Mouse (Mus musculus) liver, embryonic 15.5 days (tissue): ENCODE data around the gene Ralgps1. TPM values are rescaled to one million over a fixed set of nuclear protein-coding genes. Genes with fewer than 3 reads are reported as not detected.

Experiments
- ATAC-seq: fragments of 200-750 bp; cut with Nextera tagmentation; 2 replicates; pipeline ENCODE4 v1.8.0; 2017; ENCODE audit warnings: moderate number of reproducible peaks, mild to moderate bottlenecking, moderate library complexity; ENCODE audit not compliant: insufficient read depth
- H3K27ac ChIP-seq: fragments of 300-500 bp; sonication (generic); replicated peaks from 2 replicates; pipeline ENCODE4 v1.5.1; 2015; ENCODE audit warnings: mild to moderate bottlenecking, inconsistent platforms
- H3K27me3 ChIP-seq: fragments of 300-500 bp; sonication (generic); 2 replicates; pipeline ENCODE4 v1.6.1; 2015; ENCODE audit warnings: mild to moderate bottlenecking, inconsistent platforms
- H3K36me3 ChIP-seq: fragments of 300-500 bp; sonication (generic); replicated peaks from 2 replicates; pipeline ENCODE4 v1.6.1; 2015; ENCODE audit warnings: moderate library complexity, mild to moderate bottlenecking, inconsistent platforms
- H3K4me1 ChIP-seq: fragments of 300-500 bp; sonication (generic); replicated peaks from 2 replicates; pipeline ENCODE4 v1.6.1; 2015; ENCODE audit warnings: inconsistent platforms
- H3K4me2 ChIP-seq: fragments of 300-500 bp; sonication (generic); 2 replicates; pipeline ENCODE4 v1.6.1; 2015; ENCODE audit warnings: moderate library complexity, mild to moderate bottlenecking, inconsistent platforms
- H3K4me3 ChIP-seq: fragments of 300-500 bp; sonication (generic); replicated peaks from 2 replicates; pipeline ENCODE4 v1.5.1; 2015; ENCODE audit warnings: mild to moderate bottlenecking, inconsistent platforms
- H3K9ac ChIP-seq: fragments of 300-500 bp; sonication (generic); 2 replicates; pipeline ENCODE4 v1.6.1; 2015; ENCODE audit warnings: moderate library complexity, mild to moderate bottlenecking, inconsistent platforms
- H3K9me3 ChIP-seq: fragments of 300-500 bp; sonication (generic); replicated peaks from 2 replicates; pipeline ENCODE4 v1.6.1; 2016; ENCODE audit warnings: inconsistent platforms
- WGBS: fragments of 180-500 bp; shearing (Covaris S2); methylation state at CpG from one replicate; pipeline ENCODE4 v1.1.7; 2015; ENCODE audit warnings: mixed read lengths; ENCODE audit not compliant: insufficient replicate concordance; 5-methylcytosine and 5-hydroxymethylcytosine counted together
- polyA plus RNA-seq: library from polyadenylated mRNA; unstranded; fragments of >200 nt; fragmentation: Nextera tagmentation; extraction: Ambion mirVana; gene quantifications from 2 replicates; pipeline ENCODE4 v1.2.1, GENCODE M21; 2015

Ralgps1 gene
- polyA plus RNA-seq, 1 experiment from 2014 or later, result 0.90 TPM

GRCm38 (mm10) chr2:33208134-33208533 lies 163.2 kb downstream of the Ralgps1 start:
- Histone ChIP-seq H3K27me3 (no peaks in the 10 kb centered on the region), H3K4me1 (peaks cover 13% of the 10 kb centered on the region; the same call in 1 of the 2 replicates), H3K9me3 (no peaks in the 10 kb centered on the region), H3K4me3 (no peak overlapping the region), H3K27ac (no peak overlapping the region), H3K4me2 (no peak overlapping the region), H3K9ac (no peak overlapping the region), H3K36me3 (no peaks in the 10 kb centered on the region)
- 61% methylated on average over 5 of the region's 5 CpGs for WGBS
- ATAC-seq, result no peak

- Histone ChIP-seq H3K4me1 (peaks cover 15% of the 10 kb centered on the region; the same call in 1 of the 2 replicates), H3K27me3 (no peaks in the 10 kb centered on the region), H3K27ac (no peak overlapping the region), H3K9ac (no peak overlapping the region), H3K9me3 (no peaks in the 10 kb centered on the region), H3K4me3 (no peak overlapping the region), H3K4me2 (no peak overlapping the region), H3K36me3 (no peaks in the 10 kb centered on the region)
- 61% methylated on average over 4 of the region's 4 CpGs for WGBS
- ATAC-seq, result no peak
Observed at GRCm38 (mm10) chr2:33207069-33207468, 164.2 kb downstream of the Ralgps1 start.

GRCm38 (mm10) chr2:33205939-33206525 lies 165.3 kb downstream of the Ralgps1 start:
- Histone ChIP-seq H3K4me2 (no peak overlapping the region), H3K4me3 (no peak overlapping the region), H3K36me3 (no peaks in the 10 kb centered on the region), H3K9ac (no peak overlapping the region), H3K4me1 (peaks cover 13% of the 10 kb centered on the region; the same call in 1 of the 2 replicates), H3K27me3 (no peaks in the 10 kb centered on the region), H3K27ac (no peak overlapping the region), H3K9me3 (no peaks in the 10 kb centered on the region)
- ATAC-seq, result no peak
- WGBS, result 52% methylated on average over 14 of the region's 14 CpGs

- WGBS, result 44% methylated on average over 5 of the region's 5 CpGs
- Histone ChIP-seq H3K27ac (no peak overlapping the region), H3K27me3 (no peaks in the 10 kb centered on the region), H3K4me1 (peaks cover 21% of the 10 kb centered on the region), H3K9ac (no peak overlapping the region), H3K4me3 (no peak overlapping the region), H3K4me2 (no peak overlapping the region), H3K9me3 (no peaks in the 10 kb centered on the region), H3K36me3 (no peaks in the 10 kb centered on the region)
- no peak for ATAC-seq
Observed at GRCm38 (mm10) chr2:33204980-33205379, 166.3 kb downstream of the Ralgps1 start.

GRCm38 (mm10) chr2:33203284-33203683 lies 168.0 kb downstream of the Ralgps1 start:
- 41% methylated on average over 6 of the region's 6 CpGs for WGBS
- no peak overlapping the region for H3K27ac ChIP-seq
- no peak overlapping the region for H3K4me2 ChIP-seq

GRCm38 (mm10) chr2:33200368-33201068 lies 170.8 kb downstream of the Ralgps1 start:
- no peaks in the 10 kb centered on the region for H3K9me3 ChIP-seq
- 57% methylated on average over 14 of the region's 14 CpGs for WGBS
- no peak overlapping the region for H3K9ac ChIP-seq
- H3K27me3 ChIP-seq, result no peaks in the 10 kb centered on the region
- ATAC-seq, result 0 out of 2 replicates have a peak, but pooled peaks have one; percentile 18
- no peak overlapping the region for H3K4me2 ChIP-seq
- H3K4me3 ChIP-seq, result no peak overlapping the region
- H3K4me1 ChIP-seq, result peaks cover 21% of the 10 kb centered on the region
- H3K36me3 ChIP-seq, result no peaks in the 10 kb centered on the region
- H3K27ac ChIP-seq, result no peak overlapping the region

More at GRCm38 (mm10) chr2:33203284-33203683, 168.0 kb downstream of the Ralgps1 start:
- H3K4me3 ChIP-seq, result no peak overlapping the region
- no peaks in the 10 kb centered on the region for H3K9me3 ChIP-seq
- no peaks in the 10 kb centered on the region for H3K36me3 ChIP-seq
- peaks cover 21% of the 10 kb centered on the region for H3K4me1 ChIP-seq
- no peak overlapping the region for H3K9ac ChIP-seq
- no peaks in the 10 kb centered on the region for H3K27me3 ChIP-seq
- no peak for ATAC-seq

GRCm38 (mm10) chr2:33189976-33190375 lies 181.3 kb downstream of the Ralgps1 start:
- no peak overlapping the region for H3K27ac ChIP-seq
- H3K4me2 ChIP-seq, result no peak overlapping the region
- ATAC-seq, result no peak
- no peaks in the 10 kb centered on the region for H3K36me3 ChIP-seq
- H3K4me1 ChIP-seq, result no peaks in the 10 kb centered on the region
- H3K4me3 ChIP-seq, result no peak overlapping the region
- WGBS, result 68% methylated on average over 3 of the region's 3 CpGs
- no peak overlapping the region for H3K9ac ChIP-seq
- H3K9me3 ChIP-seq, result no peaks in the 10 kb centered on the region
- H3K27me3 ChIP-seq, result no peaks in the 10 kb centered on the region

- no peak for ATAC-seq
- Histone ChIP-seq H3K9me3 (no peaks in the 10 kb centered on the region), H3K36me3 (no peaks in the 10 kb centered on the region), H3K27me3 (no peaks in the 10 kb centered on the region), H3K4me3 (no peak overlapping the region), H3K9ac (no peak overlapping the region), H3K4me1 (no peaks in the 10 kb centered on the region), H3K27ac (no peak overlapping the region), H3K4me2 (no peak overlapping the region)
- WGBS, result 71% methylated on average over 6 of the region's 6 CpGs
Observed at GRCm38 (mm10) chr2:33188925-33189670, 182.2 kb downstream of the Ralgps1 start.

GRCm38 (mm10) chr2:33187874-33188273 lies 183.4 kb downstream of the Ralgps1 start:
- 66% methylated on average over 2 of the region's 2 CpGs for WGBS

GRCm38 (mm10) chr2:33186505-33186904 lies 184.8 kb downstream of the Ralgps1 start:
- no peaks in the 10 kb centered on the region for H3K9me3 ChIP-seq
- WGBS, result 60% methylated on average over 7 of the region's 7 CpGs
- H3K4me2 ChIP-seq, result no peak overlapping the region

More at GRCm38 (mm10) chr2:33187874-33188273, 183.4 kb downstream of the Ralgps1 start:
- no peaks in the 10 kb centered on the region for H3K9me3 ChIP-seq
- no peaks in the 10 kb centered on the region for H3K36me3 ChIP-seq
- H3K27me3 ChIP-seq, result no peaks in the 10 kb centered on the region
- no peaks in the 10 kb centered on the region for H3K4me1 ChIP-seq
- no peak overlapping the region for H3K27ac ChIP-seq
- no peak overlapping the region for H3K4me3 ChIP-seq
- no peak overlapping the region for H3K4me2 ChIP-seq
- no peak overlapping the region for H3K9ac ChIP-seq
- ATAC-seq, result no peak

GRCm38 (mm10) chr2:33185258-33185657 lies 186.0 kb downstream of the Ralgps1 start:
- Histone ChIP-seq H3K4me1 (no peaks in the 10 kb centered on the region), H3K9ac (no peak overlapping the region), H3K27ac (no peak overlapping the region), H3K9me3 (no peaks in the 10 kb centered on the region), H3K4me2 (no peak overlapping the region), H3K4me3 (no peak overlapping the region), H3K36me3 (no peaks in the 10 kb centered on the region), H3K27me3 (no peaks in the 10 kb centered on the region)
- 56% methylated on average over 7 of the region's 7 CpGs for WGBS
- ATAC-seq, result no peak

More at GRCm38 (mm10) chr2:33186505-33186904, 184.8 kb downstream of the Ralgps1 start:
- H3K36me3 ChIP-seq, result no peaks in the 10 kb centered on the region
- no peak overlapping the region for H3K4me3 ChIP-seq
- H3K27ac ChIP-seq, result no peak overlapping the region
- ATAC-seq, result no peak
- H3K9ac ChIP-seq, result no peak overlapping the region
- H3K4me1 ChIP-seq, result no peaks in the 10 kb centered on the region
- H3K27me3 ChIP-seq, result no peaks in the 10 kb centered on the region
